Mouse (Mus musculus) myocyte (in vitro differentiated cells): ENCODE results near the gene Prkab1. TPM values are rescaled to one million over a fixed set of nuclear protein-coding genes. Genes with fewer than 3 reads are reported as not detected.
A peak's percentile ranks its signal among the peaks of the same experiment; 100 is the strongest.

Source experiments
- H3K27me3 ChIP-seq: one replicate; pipeline ENCODE4 v1.6.1; 2011; ENCODE audit not compliant: control insufficient read depth, insufficient read depth, insufficient read length
- H3K36me3 ChIP-seq: one replicate; pipeline ENCODE4 v1.6.1; 2011; ENCODE audit not compliant: control insufficient read depth, insufficient read depth
- H3K4me2 ChIP-seq: one replicate; pipeline ENCODE4 v1.6.1; 2011; ENCODE audit warnings: low read depth, control low read depth
- H3K4me3 ChIP-seq: one replicate; pipeline ENCODE4 v1.5.1; 2011; ENCODE audit warnings: mild to moderate bottlenecking, control low read depth, moderate library complexity
- H3K79me2 ChIP-seq: one replicate; pipeline ENCODE4 v1.6.1; 2011; ENCODE audit not compliant: control insufficient read depth, insufficient read depth
- H3ac ChIP-seq: one replicate; pipeline ENCODE4 v1.6.1; 2011; ENCODE audit not compliant: control insufficient read depth, insufficient read length
- CEBPB ChIP-seq: IDR thresholded peaks from 2 replicates; pipeline ENCODE4 v1.6.1; 2011; ENCODE audit warnings: mild to moderate bottlenecking, moderate library complexity; ENCODE audit not compliant: poor library complexity, insufficient read depth, severe bottlenecking
- E2F4 ChIP-seq: IDR thresholded peaks from one replicate; pipeline ENCODE4 v1.6.1; 2011; ENCODE audit warnings: mild to moderate bottlenecking, control low read depth, moderate library complexity; ENCODE audit not compliant: insufficient read depth
- MAX ChIP-seq: IDR thresholded peaks from one replicate; pipeline ENCODE4 v1.6.1; 2011; ENCODE audit warnings: low read depth, mild to moderate bottlenecking, control low read depth
- MYOD1 ChIP-seq, 3 experiments: IDR thresholded peaks; one replicate each; pipeline ENCODE4 v1.6.1; 2011; ENCODE audit warnings: control low read depth in 2 of 3, low read depth in 2 of 3, mild to moderate bottlenecking in 2 of 3, moderate library complexity in 1 of 3; ENCODE audit not compliant: insufficient read length in 2 of 3, control insufficient read depth in 1 of 3
- MYOG ChIP-seq, 3 experiments: IDR thresholded peaks; one replicate each; pipeline ENCODE4 v1.6.1; 2011; ENCODE audit warnings: control low read depth in 2 of 3, low read depth in 2 of 3, mild to moderate bottlenecking in 2 of 3; ENCODE audit not compliant: insufficient read length in 2 of 3, control insufficient read depth in 1 of 3, insufficient read depth in 1 of 3
- POLR2A ChIP-seq: IDR thresholded peaks from one replicate; pipeline ENCODE4 v1.6.1; 2011; ENCODE audit warnings: low read depth, mild to moderate bottlenecking, control low read depth, moderate library complexity; ENCODE audit not compliant: insufficient read length
- POLR2AphosphoS2 ChIP-seq: IDR thresholded peaks from one replicate; pipeline ENCODE4 v1.6.1; 2011; ENCODE audit warnings: low read depth, control low read depth; ENCODE audit not compliant: insufficient read length
- REST ChIP-seq: IDR thresholded peaks from one replicate; pipeline ENCODE4 v1.6.1; 2011; ENCODE audit warnings: mild to moderate bottlenecking, control low read depth, moderate library complexity; ENCODE audit not compliant: insufficient read depth, insufficient read length
- SRF ChIP-seq: IDR thresholded peaks from one replicate; pipeline ENCODE4 v1.6.1; 2011; ENCODE audit warnings: low read depth; ENCODE audit not compliant: control insufficient read depth, insufficient read length
- TCF12 ChIP-seq: IDR thresholded peaks from one replicate; pipeline ENCODE4 v1.6.1; 2011; ENCODE audit warnings: mild to moderate bottlenecking, control low read depth; ENCODE audit not compliant: poor library complexity, insufficient read depth, severe bottlenecking
- TCF3 ChIP-seq: IDR thresholded peaks from one replicate; pipeline ENCODE4 v1.6.1; 2011; ENCODE audit warnings: low read depth, control low read depth; ENCODE audit not compliant: insufficient read length
- USF1 ChIP-seq: IDR thresholded peaks from one replicate; pipeline ENCODE4 v1.6.1; 2011; ENCODE audit warnings: low read depth, mild to moderate bottlenecking, control low read depth, moderate library complexity
- polyA plus RNA-seq: library from polyadenylated mRNA; unstranded; fragments of >200 nt; fragmentation: generic; extraction: Trizol; gene quantifications from one replicate; pipeline ENCODE4 v1.2.1, GENCODE M21; 2012; ENCODE audit warnings: missing spikeins

Gene Prkab1
- polyA plus RNA-seq, 1 experiment: 32.2 TPM

DNA sequence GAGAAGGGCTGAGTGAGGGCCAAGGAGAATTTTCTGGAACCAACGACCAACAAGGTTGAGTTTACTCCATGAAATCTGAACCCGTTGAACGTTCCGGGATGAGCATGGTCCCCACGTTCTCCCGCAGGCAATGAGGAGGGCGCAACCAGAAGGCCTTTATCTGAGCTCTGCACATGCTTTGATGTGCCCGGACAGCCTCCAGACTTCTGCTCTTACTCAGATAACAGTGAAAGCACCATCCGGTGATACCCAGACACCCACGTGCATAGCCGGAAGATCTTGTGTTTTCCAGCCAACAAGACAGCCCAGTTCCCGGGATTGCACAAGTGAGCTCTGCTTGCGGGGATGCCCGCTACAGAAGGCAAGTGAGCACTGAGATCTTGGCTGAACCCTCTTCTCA lies 2.3 kb upstream of the Prkab1 start:
- Histone ChIP-seq H3K79me2 (peaks cover 23% of the 10 kb centered on the region), H3ac (no peak overlapping the region), H3K27me3 (no peaks in the 10 kb centered on the region), H3K4me3 (no peak overlapping the region), H3K36me3 (no peaks in the 10 kb centered on the region), H3K4me2 (no peak overlapping the region)
- no peak for TF ChIP-seq SRF
- no peak for TF ChIP-seq USF1

DNA sequence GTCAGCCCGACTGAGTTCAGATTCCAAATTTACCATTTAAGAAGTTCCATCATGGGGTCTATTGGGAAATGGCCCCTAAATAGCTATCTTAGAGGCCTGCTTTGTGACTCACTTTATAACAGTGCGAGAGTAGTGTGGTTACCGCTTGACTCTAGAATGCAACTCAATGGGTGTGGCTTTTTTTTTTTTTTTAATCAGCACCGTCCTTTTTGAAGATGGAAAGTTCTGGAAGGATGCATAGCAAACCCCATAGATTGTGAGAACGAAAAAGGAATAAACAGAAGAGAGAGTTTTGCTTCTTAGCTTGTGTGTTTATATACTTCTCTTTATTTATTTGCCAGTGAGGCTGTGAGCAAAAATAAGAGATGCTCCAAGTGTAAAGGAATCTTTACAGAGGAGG lies 1.8 kb upstream of the Prkab1 start:
- TF ChIP-seq CEBPB (0 out of 2 replicates have a peak, but pooled peaks have one; percentile 5), SRF (no peak), POLR2A (no peak)
- Histone ChIP-seq H3K36me3 (no peaks in the 10 kb centered on the region), H3K27me3 (no peaks in the 10 kb centered on the region), H3ac (no peak overlapping the region), H3K79me2 (peaks cover 23% of the 10 kb centered on the region), H3K4me3 (no peak overlapping the region), H3K4me2 (no peak overlapping the region)

DNA sequence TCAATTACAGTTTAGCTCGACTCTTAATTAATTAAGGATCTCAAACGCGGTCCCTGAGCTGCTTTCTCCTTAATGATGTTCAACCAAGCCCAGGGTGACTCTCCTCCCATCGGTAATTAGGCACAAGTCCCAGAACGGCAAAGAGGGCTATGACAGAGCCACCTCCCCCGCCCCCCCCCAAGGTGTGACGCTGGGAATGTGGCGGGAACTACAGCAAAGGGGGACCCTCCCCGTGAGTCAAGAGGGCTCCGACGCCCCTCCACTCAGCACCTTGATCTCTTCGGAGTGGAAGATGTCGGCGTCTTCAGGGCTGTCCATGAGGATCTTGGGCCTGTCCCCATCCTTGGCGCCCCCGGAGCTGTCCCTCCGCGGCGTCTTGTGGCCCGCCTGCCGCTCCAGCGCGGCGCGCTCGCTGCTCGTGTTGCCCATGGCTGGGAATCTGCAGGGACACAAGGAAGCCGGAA lies 455 bp downstream of the Prkab1 start:
- TF ChIP-seq TCF3: no peak
- TF ChIP-seq MYOG (IDR thresholded peaks at IDR 0.05; ENCODE audit: control insufficient read depth in 1 of 3, insufficient read depth in 1 of 3, insufficient read length in 2 of 3, low read depth in 2 of 3): no peak
- TF ChIP-seq TCF12: no peak
- TF ChIP-seq REST: no peak
- TF ChIP-seq E2F4: no peak
- TF ChIP-seq SRF: no peak
- TF ChIP-seq POLR2AphosphoS2: no peak
- H3K79me2 ChIP-seq: peaks cover 23% of the 10 kb centered on the region
- H3ac ChIP-seq: peak overlapping the region; percentile 19
- H3K36me3 ChIP-seq: peaks cover 15% of the 10 kb centered on the region
- no peaks in the 10 kb centered on the region for H3K27me3 ChIP-seq
- H3K4me2 ChIP-seq: peak overlapping the region; percentile 91
- peak overlapping the region; percentile 71 for H3K4me3 ChIP-seq

GRCm38 (mm10) chr5:116023251-116023661 lies 1.1 kb downstream of the Prkab1 start:
- no peak for TF ChIP-seq POLR2AphosphoS2
- no peak for TF ChIP-seq CEBPB
- TF ChIP-seq TCF12: no peak
- no peak for TF ChIP-seq MAX
- TF ChIP-seq POLR2A: no peak
- no peak for TF ChIP-seq SRF
- H3ac ChIP-seq: peak overlapping the region; percentile 19
- peak overlapping the region; percentile 71 for H3K4me3 ChIP-seq
- peak overlapping the region; percentile 91 for H3K4me2 ChIP-seq
- peaks cover 23% of the 10 kb centered on the region for H3K79me2 ChIP-seq
- H3K27me3 ChIP-seq: no peaks in the 10 kb centered on the region
- H3K36me3 ChIP-seq: peaks cover 15% of the 10 kb centered on the region

GRCm38 (mm10) chr5:116022658-116023200 lies 1.6 kb downstream of the Prkab1 start:
- no peaks in the 10 kb centered on the region for H3K27me3 ChIP-seq
- peak overlapping the region; percentile 71 for H3K4me3 ChIP-seq
- H3ac ChIP-seq: peak overlapping the region; percentile 19
- H3K79me2 ChIP-seq: peaks cover 23% of the 10 kb centered on the region
- H3K36me3 ChIP-seq: peaks cover 15% of the 10 kb centered on the region
- TF ChIP-seq MYOD1 (IDR thresholded peaks at IDR 0.05; ENCODE audit: control insufficient read depth in 1 of 3, insufficient read length in 2 of 3, low read depth in 2 of 3) (no peak), MAX (no peak), USF1 (no peak), REST (no peak), E2F4 (no peak), MYOG (IDR thresholded peaks at IDR 0.05; ENCODE audit: control insufficient read depth in 1 of 3, insufficient read depth in 1 of 3, insufficient read length in 2 of 3, low read depth in 2 of 3) (no peak), TCF3 (no peak), SRF (no peak)
- H3K4me2 ChIP-seq: peak overlapping the region; percentile 91

DNA sequence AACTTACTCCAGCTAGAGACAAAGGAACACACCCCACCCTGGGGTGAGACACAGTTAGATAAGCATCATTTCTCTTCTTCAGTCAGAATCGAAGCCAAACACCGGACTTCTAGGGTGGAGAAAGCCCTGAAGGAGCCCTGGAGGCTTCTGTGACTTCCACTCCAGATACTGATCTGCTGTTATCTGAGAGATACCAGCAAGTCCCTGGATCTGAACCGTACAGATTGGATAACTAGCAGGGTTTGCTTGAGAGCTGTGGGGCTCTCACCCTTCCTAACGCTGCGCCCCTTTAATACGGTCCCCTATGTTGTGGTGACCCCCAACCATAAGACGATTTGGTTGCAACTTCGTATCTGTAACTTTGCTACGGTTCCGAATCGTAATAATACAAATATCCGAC lies 2.2 kb downstream of the Prkab1 start:
- TF ChIP-seq MYOD1 (IDR thresholded peaks at IDR 0.05; ENCODE audit: control insufficient read depth in 1 of 3, insufficient read length in 2 of 3, low read depth in 2 of 3): no peak
- TF ChIP-seq POLR2A: no peak
- TF ChIP-seq MYOG (IDR thresholded peaks at IDR 0.05; ENCODE audit: control insufficient read depth in 1 of 3, insufficient read depth in 1 of 3, insufficient read length in 2 of 3, low read depth in 2 of 3): no peak
- no peak for TF ChIP-seq E2F4
- TF ChIP-seq SRF: no peak
- no peak for TF ChIP-seq REST
- no peak for TF ChIP-seq TCF3
- TF ChIP-seq POLR2AphosphoS2: no peak
- TF ChIP-seq CEBPB: no peak
- TF ChIP-seq USF1: no peak
- Histone ChIP-seq H3K79me2 (peaks cover 23% of the 10 kb centered on the region), H3K4me3 (no peak overlapping the region), H3K4me2 (no peak overlapping the region), H3K27me3 (no peaks in the 10 kb centered on the region), H3K36me3 (peaks cover 15% of the 10 kb centered on the region), H3ac (no peak overlapping the region)
